Mouse (Mus musculus): ENCODE data around the gene Nedd8. TPM values are rescaled to one million over a fixed set of nuclear protein-coding genes. Genes with fewer than 3 reads are reported as not detected.

The Nedd8 gene
- polyA plus RNA-seq, 1 experiment: 222 TPM

GRCm38 (mm10) chr14:55614565-55615178 is 57.3 kb downstream of the Nedd8 start:
- no peak for TF ChIP-seq POLR2A (IDR thresholded peaks at IDR 0.05; ENCODE audit: control insufficient read depth, low read depth, low read length)
- no peak for TF ChIP-seq CTCF (IDR thresholded peaks at IDR 0.05; ENCODE audit: control insufficient read depth, insufficient read depth, insufficient replicate concordance, low read depth, low read length)

GRCm38 (mm10) chr14:55613346-55613745 is 58.6 kb downstream of the Nedd8 start:
- no peak for TF ChIP-seq POLR2A (IDR thresholded peaks at IDR 0.05; ENCODE audit: control insufficient read depth, low read depth, low read length)
- H3K27ac ChIP-seq (ENCODE audit: control insufficient read depth, insufficient read depth, low read depth, low read length): peak overlapping the region; percentile 66

More at GRCm38 (mm10) chr14:55614565-55615178, 57.3 kb downstream of the Nedd8 start:
- Histone ChIP-seq H3K27me3 (ENCODE audit: control insufficient read depth, insufficient read depth, low read length) (no peaks in the 10 kb centered on the region), H3K4me1 (ENCODE audit: control insufficient read depth, insufficient read depth, low read length) (peaks cover 12% of the 10 kb centered on the region), H3K4me3 (ENCODE audit: control insufficient read depth, low read depth, low read length) (no peak overlapping the region), H3K36me3 (ENCODE audit: control insufficient read depth, insufficient read depth, low read length) (no peaks in the 10 kb centered on the region), H3K27ac (ENCODE audit: control insufficient read depth, insufficient read depth, low read depth, low read length) (no peak overlapping the region)

More at GRCm38 (mm10) chr14:55613346-55613745, 58.6 kb downstream of the Nedd8 start:
- Histone ChIP-seq H3K4me1 (ENCODE audit: control insufficient read depth, insufficient read depth, low read length) (peaks cover 5% of the 10 kb centered on the region), H3K4me3 (ENCODE audit: control insufficient read depth, low read depth, low read length) (no peak overlapping the region), H3K27me3 (ENCODE audit: control insufficient read depth, insufficient read depth, low read length) (no peaks in the 10 kb centered on the region), H3K36me3 (ENCODE audit: control insufficient read depth, insufficient read depth, low read length) (no peaks in the 10 kb centered on the region)

Other genes with a start within 250 kb of the Nedd8 start
- gene Dhrs4, start 193.4 kb downstream of the Nedd8 start, polyA plus RNA-seq (2012; rRNA removed): 27.2 and 28.8 TPM in 2 replicates
- gene Carmil3, start 181.5 kb downstream of the Nedd8 start, polyA plus RNA-seq (2012; rRNA removed): 1.8 and 1.9 TPM in 2 replicates
- gene Cpne6, start 161.7 kb downstream of the Nedd8 start, polyA plus RNA-seq (2012; rRNA removed): 0.06 and 0.29 TPM in 2 replicates
- gene Nrl, start 147.1 kb downstream of the Nedd8 start, polyA plus RNA-seq (2012; rRNA removed): 0.20 and 0.37 TPM in 2 replicates
- gene Pck2, start 131.9 kb downstream of the Nedd8 start, polyA plus RNA-seq (2012; rRNA removed): 2.8 and 5.7 TPM in 2 replicates
- gene Dcaf11, start 112.1 kb downstream of the Nedd8 start, polyA plus RNA-seq (2012; rRNA removed): 54.5 and 60.7 TPM in 2 replicates
- 2.1 and 2.3 TPM in 2 replicates for gene A730061H03Rik, start 111.7 kb downstream of the Nedd8 start, polyA plus RNA-seq (2012; rRNA removed)
- gene Fitm1, start 96.5 kb downstream of the Nedd8 start, polyA plus RNA-seq (2012; rRNA removed): 40.2 and 52.7 TPM in 2 replicates
- 7.6 and 8.4 TPM in 2 replicates for gene Psme1, start 94.0 kb downstream of the Nedd8 start, polyA plus RNA-seq (2012; rRNA removed)
- gene Emc9, start 86.8 kb downstream of the Nedd8 start, polyA plus RNA-seq (2012; rRNA removed): 5.8 and 6.4 TPM in 2 replicates
- gene Psme2, start 81.0 kb downstream of the Nedd8 start, polyA plus RNA-seq (2012; rRNA removed): 10.2 and 14.9 TPM in 2 replicates
- gene Rnf31, start 80.4 kb downstream of the Nedd8 start, polyA plus RNA-seq (2012; rRNA removed): 7.8 and 8.9 TPM in 2 replicates
- 4.1 and 4.4 TPM in 2 replicates for gene Irf9, start 68.6 kb downstream of the Nedd8 start, polyA plus RNA-seq (2012; rRNA removed)
- 65.8 and 78.1 TPM in 2 replicates for gene Rec8, start 54.1 kb downstream of the Nedd8 start, polyA plus RNA-seq (2012; rRNA removed)
- gene Ipo4, start 36.2 kb downstream of the Nedd8 start, polyA plus RNA-seq (2012; rRNA removed): 519 and 558 TPM in 2 replicates
- gene Gm49378, start 34.2 kb downstream of the Nedd8 start, polyA plus RNA-seq (2012; rRNA removed): 1.9 and 2.1 TPM in 2 replicates
- 18.2 and 21.3 TPM in 2 replicates for gene Tm9sf1, start 28.3 kb downstream of the Nedd8 start, polyA plus RNA-seq (2012; rRNA removed)
- gene Tssk4, start 21.9 kb downstream of the Nedd8 start, polyA plus RNA-seq (2012; rRNA removed): 197 and 200 TPM in 2 replicates
- 4.1 TPM in 2 replicates for gene Mdp1, start 11.6 kb downstream of the Nedd8 start, polyA plus RNA-seq (2012; rRNA removed)
- 29.6 and 35.9 TPM in 2 replicates for gene Gmpr2, start 183 bp downstream of the Nedd8 start, polyA plus RNA-seq (2012; rRNA removed)
- gene Tinf2, start 9.7 kb upstream of the Nedd8 start, polyA plus RNA-seq (2012; rRNA removed): 26.8 and 30.0 TPM in 2 replicates
- 0.27 and 0.65 TPM in 2 replicates for gene Tgm1, start 41.8 kb upstream of the Nedd8 start, polyA plus RNA-seq (2012; rRNA removed)
- 40.9 and 41.4 TPM in 2 replicates for gene Rabggta, start 50.1 kb upstream of the Nedd8 start, polyA plus RNA-seq (2012; rRNA removed)
- gene Dhrs1, start 73.6 kb upstream of the Nedd8 start, polyA plus RNA-seq (2012; rRNA removed): 322 and 330 TPM in 2 replicates
- 142 and 144 TPM in 2 replicates for gene Nop9, start 73.6 kb upstream of the Nedd8 start, polyA plus RNA-seq (2012; rRNA removed)
- 0.13 TPM in 1 of 2 replicates, not detected in the other for gene Cideb, start 86.3 kb upstream of the Nedd8 start, polyA plus RNA-seq (2012; rRNA removed)
- gene Ltb4r2, start 89.3 kb upstream of the Nedd8 start, polyA plus RNA-seq (2012; rRNA removed): 0.07 and 0.11 TPM in 2 replicates
- gene Ltb4r1, start 93.8 kb upstream of the Nedd8 start, polyA plus RNA-seq (2012; rRNA removed): 0.11 and 0.20 TPM in 2 replicates
- 0.38 and 0.82 TPM in 2 replicates for gene Adcy4, start 112.0 kb upstream of the Nedd8 start, polyA plus RNA-seq (2012; rRNA removed)
- 4.1 and 4.8 TPM in 2 replicates for gene Ripk3, start 116.7 kb upstream of the Nedd8 start, polyA plus RNA-seq (2012; rRNA removed)
- gene Nfatc4, start 151.0 kb upstream of the Nedd8 start, polyA plus RNA-seq (2012; rRNA removed): 0.58 and 0.83 TPM in 2 replicates
- gene Nynrin, start 181.9 kb upstream of the Nedd8 start, polyA plus RNA-seq (2012; rRNA removed): 0.41 and 0.51 TPM in 2 replicates
- gene Cbln3, start 212.3 kb upstream of the Nedd8 start, polyA plus RNA-seq (2012; rRNA removed): 1.0 and 1.1 TPM in 2 replicates
- 5.0 and 5.1 TPM in 2 replicates for gene Khnyn, start 212.8 kb upstream of the Nedd8 start, polyA plus RNA-seq (2012; rRNA removed)
- 50.7 and 55.1 TPM in 2 replicates for gene Sdr39u1, start 228.2 kb upstream of the Nedd8 start, polyA plus RNA-seq (2012; rRNA removed)